Mouse (Mus musculus) c-Kit-positive CD71-negative TER-119-negative erythroid progenitor cells, embryonic 14.5 days (primary cell): ENCODE results near the gene Gm21783.
"Not testable (repeated sequence)": the region's sequence is repeated elsewhere in the genome, so short reads cannot be mapped to it uniquely, and the experiment has no call there.

Source experiments
- DNase-seq: peaks from one replicate; pipeline ENCODE4 v3.0.0-alpha.2; 2013; ENCODE audit warnings: low read depth

Gm21783 gene

DNA sequence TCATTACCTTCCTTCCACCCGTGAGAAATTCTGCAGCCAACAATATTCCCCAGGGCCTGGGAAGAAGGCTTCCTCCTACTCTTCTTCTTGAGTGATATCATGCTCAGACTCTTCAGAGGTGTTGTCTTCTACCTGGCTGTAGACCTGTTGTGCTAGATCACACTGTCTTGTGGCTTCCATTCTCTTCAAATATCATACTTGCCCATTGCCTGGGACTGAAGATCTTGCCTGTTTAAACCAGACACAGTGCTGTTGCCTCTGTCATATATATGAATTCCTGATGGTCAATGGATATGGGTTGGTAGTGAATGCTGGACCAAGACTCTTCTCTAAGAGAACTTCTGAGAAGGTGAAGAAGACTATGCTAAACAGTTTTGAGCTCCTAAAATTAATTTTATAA, at the start of gene Gm21783:
Gm21783 (minus strand) TSS at position 101 of the 400 bp plus-strand sequence.
- DNase-seq = not testable (repeated sequence)
